Mouse (Mus musculus): ENCODE data around the gene Tln2.

DNA sequence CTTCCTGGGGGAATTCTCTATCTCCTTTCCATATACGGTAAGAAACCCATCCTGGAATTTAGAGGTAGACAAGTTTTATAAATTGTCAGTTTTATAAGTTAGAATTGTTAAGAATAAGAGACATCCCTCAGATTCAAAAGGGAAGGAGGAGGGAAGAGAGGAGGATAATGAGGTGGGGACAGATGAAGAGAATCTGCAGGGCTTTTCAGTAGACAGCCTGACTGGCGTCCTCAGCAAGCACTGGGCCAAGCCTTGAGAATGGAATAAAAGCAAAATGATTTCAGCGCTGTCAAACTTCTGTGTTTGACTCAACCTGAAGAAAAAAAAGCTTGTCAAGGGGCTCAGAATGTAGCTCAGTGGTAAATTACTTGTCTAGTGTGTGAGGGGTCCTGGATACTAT, 272.7 kb downstream of the Tln2 start:
- TF ChIP-seq POLR2A (IDR thresholded peaks at IDR 0.05; ENCODE audit: insufficient read depth, low read length): no peak
- no peak for TF ChIP-seq CTCF (IDR thresholded peaks at IDR 0.05; ENCODE audit: low read depth, low read length)
- TF ChIP-seq EP300 (IDR thresholded peaks at IDR 0.05; ENCODE audit: insufficient read depth, low read depth, low read length): no peak

All from ES-Bruce4 (cell line).